Mouse (Mus musculus) right cerebral cortex, postnatal 36 days (tissue): ENCODE data around the gene Nsmf.
A peak's percentile ranks its signal among the peaks of the same experiment; 100 is the strongest.

Experiments used
- DNase-seq, 2 experiments: peaks; one replicate each; pipeline ENCODE4 v3.0.0; 2022; ENCODE audit warnings: low spot score in 2 of 2, mixed read lengths in 1 of 2

Nsmf gene

GRCm38 (mm10) chr2:25054221-25055067, at the start of gene Nsmf:
Gene Nsmf, plus strand, starts transcription at chr2:25054355.
- DNase-seq, result peak; percentile 80 to 85

GRCm38 (mm10) chr2:25006767-25007166, 47.4 kb upstream of the Nsmf start:
- no peak for DNase-seq

- no peak for DNase-seq
Observed at GRCm38 (mm10) chr2:25008250-25008649, 45.9 kb upstream of the Nsmf start.

- DNase-seq, result no peak
Observed at GRCm38 (mm10) chr2:25022678-25023077, 31.5 kb upstream of the Nsmf start.

- DNase-seq, result no peak
Observed at GRCm38 (mm10) chr2:25025109-25025508, 29.0 kb upstream of the Nsmf start.

- DNase-seq, result no peak
Observed at GRCm38 (mm10) chr2:25034994-25035393, 19.2 kb upstream of the Nsmf start.

GRCm38 (mm10) chr2:25040089-25040488, 14.1 kb upstream of the Nsmf start:
- DNase-seq, result no peak

- DNase-seq, result peak; percentile 41 to 51
Observed at GRCm38 (mm10) chr2:25050921-25051320, 3.2 kb upstream of the Nsmf start.

GRCm38 (mm10) chr2:25051450-25051849, 2.7 kb upstream of the Nsmf start:
- DNase-seq, result no peak

- no peak for DNase-seq
Observed at GRCm38 (mm10) chr2:25053101-25053500, 1.1 kb upstream of the Nsmf start.

- DNase-seq, result peak; percentile 57 to 63
Observed at GRCm38 (mm10) chr2:25055068-25055405, 882 bp downstream of the Nsmf start.

- DNase-seq, result no peak
Observed at GRCm38 (mm10) chr2:25055409-25056155, 1.4 kb downstream of the Nsmf start.

- DNase-seq, result no peak
Observed at GRCm38 (mm10) chr2:25058926-25059325, 4.8 kb downstream of the Nsmf start.

GRCm38 (mm10) chr2:25063523-25063922, 9.4 kb downstream of the Nsmf start:
- DNase-seq, result no peak

GRCm38 (mm10) chr2:25064285-25064684, 10.1 kb downstream of the Nsmf start:
- no peak for DNase-seq

GRCm38 (mm10) chr2:25065537-25065936, 11.4 kb downstream of the Nsmf start:
- DNase-seq, result no peak

GRCm38 (mm10) chr2:25066552-25066951, 12.4 kb downstream of the Nsmf start:
- no peak for DNase-seq

- no peak for DNase-seq
Observed at GRCm38 (mm10) chr2:25069537-25069936, 15.4 kb downstream of the Nsmf start.

- DNase-seq, result no peak
Observed at GRCm38 (mm10) chr2:25072398-25072797, 18.2 kb downstream of the Nsmf start.

- no peak for DNase-seq
Observed at GRCm38 (mm10) chr2:25075506-25075905, 21.4 kb downstream of the Nsmf start.

- no peak for DNase-seq
Observed at GRCm38 (mm10) chr2:25078967-25079366, 24.8 kb downstream of the Nsmf start.

- DNase-seq, result no peak
Observed at GRCm38 (mm10) chr2:25080076-25080475, 25.9 kb downstream of the Nsmf start, which contains the start of gene Entpd8. Gene Entpd8, plus strand, starts transcription at chr2:25080304.

- DNase-seq, result no peak
Observed at GRCm38 (mm10) chr2:25083697-25084096, 29.5 kb downstream of the Nsmf start.
